Mouse (Mus musculus) retina, postnatal 1 day (tissue): ENCODE measurements around the gene Acsl5.

ENCODE experiments used
- DNase-seq: peaks from one replicate; pipeline ENCODE4 v3.0.0-alpha.2; 2012

Gene Acsl5

GRCm38 (mm10) chr19:55337066-55337465 lies 85.3 kb downstream of the Acsl5 start:
- no peak for DNase-seq

DNA sequence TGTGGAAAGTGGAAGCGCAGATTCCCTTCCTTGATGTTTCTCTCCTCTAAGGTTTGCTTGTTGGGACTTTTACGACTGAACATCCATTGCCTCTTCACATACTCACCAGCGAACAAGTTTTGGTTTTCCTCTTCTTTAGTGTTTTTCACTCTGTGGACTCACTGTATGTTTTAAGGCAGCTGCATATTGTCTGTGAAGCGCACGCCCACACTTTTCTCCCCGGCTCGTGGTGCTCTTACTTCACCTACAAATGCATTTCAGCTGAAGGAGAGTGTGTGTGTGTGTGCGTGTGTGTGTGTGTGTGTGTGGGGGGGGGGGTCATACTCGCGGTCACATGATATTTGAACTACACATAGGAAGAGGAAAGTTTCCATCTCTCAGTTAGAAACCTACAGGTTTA lies 85.9 kb downstream of the Acsl5 start:
- no peak for DNase-seq

GRCm38 (mm10) chr19:55340521-55340920 lies 88.8 kb downstream of the Acsl5 start:
- no peak for DNase-seq

DNA sequence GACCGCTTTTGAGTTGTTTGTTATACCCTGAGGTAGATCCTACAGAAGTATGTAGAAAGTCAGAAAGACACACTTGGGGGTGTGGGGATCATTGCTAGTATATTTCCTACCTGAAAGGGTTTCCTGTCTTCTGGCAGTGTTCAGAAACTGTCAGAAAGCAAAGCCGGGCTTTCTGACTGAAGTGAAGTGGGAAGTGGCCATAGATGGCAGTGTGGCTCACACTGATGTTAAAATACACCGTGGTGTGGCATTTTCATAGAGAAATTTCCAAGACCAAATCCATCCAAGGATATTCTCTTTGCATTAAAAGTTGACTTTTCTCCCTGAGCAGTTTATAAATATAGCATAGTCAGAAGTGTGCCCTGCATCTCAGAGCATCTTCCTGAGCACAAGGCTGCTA lies 89.6 kb downstream of the Acsl5 start:
- DNase-seq: no peak

- no peak for DNase-seq
Measured at GRCm38 (mm10) chr19:55342423-55342822, 90.7 kb downstream of the Acsl5 start.

DNA sequence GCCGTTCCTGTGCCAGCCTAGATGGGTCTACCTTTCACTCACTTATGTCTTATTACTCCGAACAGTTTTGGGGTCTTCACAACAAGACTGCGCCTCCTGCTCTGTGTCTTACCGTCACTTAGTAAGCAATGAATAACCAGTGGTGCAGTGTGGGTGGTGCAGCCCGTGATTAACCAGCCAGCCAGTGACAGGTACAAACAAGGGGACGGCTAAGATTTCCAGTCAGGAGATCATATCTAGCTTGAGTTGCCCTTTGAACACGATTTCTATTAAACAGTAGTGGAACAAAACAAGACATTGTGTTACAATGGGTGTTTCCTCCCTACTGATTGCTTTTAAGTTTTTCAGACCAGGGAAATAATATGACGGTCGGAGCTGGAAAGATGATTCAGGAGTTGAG lies 91.5 kb downstream of the Acsl5 start:
- DNase-seq: no peak
